Mouse (Mus musculus): ENCODE measurements at regions not wholly inside any gene's neighbourhood (a gene's known extent, or its start where the extent isn't known, plus 50 kb on each side); places are given as distances from the start of the nearest gene placed in this dataset.

DNA sequence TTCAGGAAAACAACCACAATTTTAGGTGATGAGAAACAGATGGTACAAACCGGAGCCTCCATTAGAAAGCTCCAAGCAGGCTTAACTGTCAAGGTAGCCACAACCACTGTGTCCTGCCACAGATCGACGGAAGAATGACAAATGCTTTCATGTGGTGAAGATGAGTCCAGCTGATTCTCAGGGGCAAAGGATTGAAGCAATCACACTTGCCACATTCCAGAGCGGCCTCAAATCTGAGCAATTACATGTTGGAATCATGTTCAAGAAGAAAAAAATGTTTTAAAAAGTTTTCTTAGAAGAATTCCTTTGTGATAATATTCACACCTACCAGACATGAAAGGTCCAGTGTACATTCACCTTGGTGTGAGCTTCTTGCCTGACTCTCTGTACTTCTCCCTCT lies 57.7 kb upstream of the Far2 start:
- no peaks in the 10 kb centered on the region for H3K4me1 ChIP-seq (ENCODE audit: control insufficient read depth in 1 of 2, insufficient read depth in 2 of 2, low read length in 2 of 2)
- DNase-seq (ENCODE audit: low read depth, low spot score): no peak
- H3K79me2 ChIP-seq (ENCODE audit: control insufficient read depth, insufficient read depth, low read length, poor library complexity): no peaks in the 10 kb centered on the region
- no peaks in the 10 kb centered on the region for H3K9me3 ChIP-seq (replicated peaks; ENCODE audit: insufficient read depth, low read length)
- H3K4me3 ChIP-seq (ENCODE audit: control insufficient read depth in 1 of 2, insufficient read depth in 1 of 2, low read depth in 2 of 2, low read length in 2 of 2): no peak overlapping the region
- no peak overlapping the region for H3K27ac ChIP-seq (ENCODE audit: control insufficient read depth, low read depth, low read length)
- no peak overlapping the region for H3K9ac ChIP-seq (ENCODE audit: control insufficient read depth, low read depth, low read length, poor library complexity, severe bottlenecking)
- H3K27me3 ChIP-seq (ENCODE audit: control insufficient read depth in 1 of 2, insufficient read depth in 2 of 2, low read length in 2 of 2): no peaks in the 10 kb centered on the region
- no peaks in the 10 kb centered on the region for H3K36me3 ChIP-seq (ENCODE audit: control insufficient read depth in 1 of 2, insufficient read depth in 2 of 2, low read length in 2 of 2)
- TF ChIP-seq TAL1 (IDR thresholded peaks at IDR 0.05; ENCODE audit: low read length): no peak
- no peak for TF ChIP-seq UBTF (IDR thresholded peaks at IDR 0.05; ENCODE audit: borderline replicate concordance, insufficient read depth, low read depth, low read length)
